Mouse (Mus musculus) neural tube, embryonic 14.5 days (tissue): ENCODE data around the gene Zscan4f. TPM values are rescaled to one million over a fixed set of nuclear protein-coding genes. Genes with fewer than 3 reads are reported as not detected.
"Not testable (repeated sequence)": the region's sequence is repeated elsewhere in the genome, so short reads cannot be mapped to it uniquely, and the experiment has no call there.

Experiments
- ATAC-seq: fragments of 200-750 bp; cut with Nextera tagmentation; 2 replicates; pipeline ENCODE4 v1.8.0; 2017; ENCODE audit warnings: low read depth, mild to moderate bottlenecking, moderate TSS enrichment, moderate library complexity
- H3K27ac ChIP-seq: fragments of 300-500 bp; sonication (generic); 2 replicates; pipeline ENCODE4 v1.5.1; 2014; ENCODE audit warnings: low read depth, mild to moderate bottlenecking, control low read depth, low read length, moderate library complexity, mixed read lengths
- H3K27me3 ChIP-seq: fragments of 300-500 bp; sonication (generic); 2 replicates; pipeline ENCODE4 v1.6.1; 2014; ENCODE audit warnings: low read length; ENCODE audit not compliant: control insufficient read depth, insufficient read depth
- H3K36me3 ChIP-seq: fragments of 300-500 bp; sonication (generic); 2 replicates; pipeline ENCODE4 v1.6.1; 2014; ENCODE audit warnings: low read length, mixed read lengths; ENCODE audit not compliant: control insufficient read depth, insufficient read depth
- H3K4me1 ChIP-seq: fragments of 300-500 bp; sonication (generic); 2 replicates; pipeline ENCODE4 v1.6.1; 2014; ENCODE audit warnings: low read length; ENCODE audit not compliant: control insufficient read depth, insufficient read depth
- H3K4me2 ChIP-seq: fragments of 300-500 bp; sonication (generic); 2 replicates; pipeline ENCODE4 v1.6.1; 2014; ENCODE audit warnings: mild to moderate bottlenecking, low read depth, low read length, control low read depth
- H3K4me3 ChIP-seq: fragments of 300-500 bp; sonication (generic); 2 replicates; pipeline ENCODE4 v1.5.1; 2014; ENCODE audit warnings: low read depth, low read length, control low read depth, mixed read lengths
- H3K9ac ChIP-seq: fragments of 300-500 bp; sonication (generic); replicated peaks from 2 replicates; pipeline ENCODE4 v1.6.1; 2014; ENCODE audit warnings: low read depth, mild to moderate bottlenecking, control low read depth, low read length, mixed read lengths
- H3K9me3 ChIP-seq: fragments of 300-500 bp; sonication (generic); 2 replicates; pipeline ENCODE4 v1.6.1; 2016; ENCODE audit warnings: low read length; ENCODE audit not compliant: control insufficient read depth
- WGBS: fragments of 180-500 bp; shearing (Covaris S2); extraction: QIAGEN DNeasy Blood & Tissue Kit; methylation state at CpG from one replicate; pipeline ENCODE4 v1.1.7; 2014; 5-methylcytosine and 5-hydroxymethylcytosine counted together
- microRNA-seq: library from miRNA; unstranded; fragments of <30 nt; microRNA quantifications from one replicate; pipeline ENCODE4, GENCODE M21; 2016
- polyA plus RNA-seq: library from polyadenylated mRNA; unstranded; fragments of >200 nt; fragmentation: Nextera tagmentation; extraction: Ambion mirVana; gene quantifications from 2 replicates; pipeline ENCODE4 v1.2.1, GENCODE M21; 2014

The Zscan4f gene
- polyA plus RNA-seq = not detected in 2 replicates

DNA sequence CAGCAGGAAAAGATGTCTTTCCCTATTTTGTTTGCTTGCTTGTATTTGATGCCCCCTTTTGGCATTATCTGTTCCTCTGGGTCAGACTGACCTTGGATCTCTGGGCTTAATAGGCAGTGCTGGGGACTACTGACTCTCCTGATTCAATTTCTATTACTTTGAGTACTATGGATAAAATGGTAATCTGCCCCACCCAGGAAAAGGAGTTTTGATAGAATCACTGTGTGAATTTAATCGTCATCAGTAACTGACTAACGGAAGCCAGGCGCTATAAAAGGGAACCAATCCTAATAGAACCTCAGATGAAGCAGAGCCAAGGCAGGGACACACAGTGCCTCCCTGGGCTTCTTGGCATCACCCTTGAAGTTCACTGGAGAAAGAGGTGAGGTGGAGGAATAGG lies at the start of gene Zscan4f:
Gene Zscan4f (plus strand): TSS at position 301 of the 400 bp plus-strand sequence.
- H3K27ac ChIP-seq, H3K9ac ChIP-seq, H3K36me3 ChIP-seq, H3K27me3 ChIP-seq, H3K4me1 ChIP-seq, H3K4me3 ChIP-seq, ATAC-seq, H3K4me2 ChIP-seq, H3K9me3 ChIP-seq: not testable (repeated sequence)
- WGBS = 83% methylated on average over 3 of the region's 3 CpGs

DNA sequence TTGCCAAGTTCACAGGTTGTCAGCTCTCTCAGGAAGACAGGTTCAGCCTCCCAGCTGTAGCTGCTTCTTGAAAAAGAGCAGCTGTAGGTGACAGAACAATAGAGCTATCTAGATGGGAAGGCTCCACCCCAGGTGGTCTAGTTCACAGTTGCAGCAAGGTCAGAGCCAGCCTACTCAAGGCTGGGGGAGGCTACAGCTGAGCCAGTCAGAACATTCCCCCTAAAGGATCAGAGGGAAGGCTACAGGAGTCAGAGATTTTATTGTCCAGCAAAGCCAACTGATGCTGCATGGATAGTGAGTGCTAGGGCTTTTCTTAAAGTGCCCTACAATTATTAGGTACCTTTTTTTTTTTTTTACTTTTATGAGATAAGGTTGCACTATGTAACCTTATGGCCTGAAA lies 13.1 kb upstream of the Zscan4f start:
- not testable (repeated sequence) for H3K9ac ChIP-seq, H3K9me3 ChIP-seq, H3K36me3 ChIP-seq, H3K27ac ChIP-seq, H3K4me2 ChIP-seq, ATAC-seq, H3K4me1 ChIP-seq, H3K4me3 ChIP-seq, H3K27me3 ChIP-seq

Small RNAs within 50 kb of the gene (microRNA-seq; reads per million reads assigned to microRNA genes)
- gene Gm23087 = not detected

Other genes starting within 250 kb of the Zscan4f start
- not detected in 2 replicates for gene Zscan4d, start 231.8 kb upstream of the Zscan4f start, polyA plus RNA-seq
- not detected in 2 replicates for gene Zscan4e, start 87.2 kb upstream of the Zscan4f start, polyA plus RNA-seq
- gene Zscan4-ps2, start 116.4 kb downstream of the Zscan4f start, polyA plus RNA-seq = not detected in 2 replicates
- not detected in 2 replicates for gene Zscan4-ps3, start 211.4 kb downstream of the Zscan4f start, polyA plus RNA-seq